Comparison of ENCODE assay signal across 17 mouse cellular contexts in genomic region chr11:22596076-22596804, GRCm38 (mm10).
"Had no signal": no experiment of that assay in that cellular context is flagged by ENCODE, and none has a peak within 500 bp of the region (broad histone marks: within the 10 kb centered on the region; RNA-seq: fewer than 3 reads in every experiment).

No protein-coding gene starts in this region.

- DNase-seq: kidney, adult 9 months; kidney, postnatal 36 days; liver; liver, embryonic 13.5 days; liver, postnatal 0 days; lung, postnatal 14 days; midbrain, embryonic 14.5 days; retina, postnatal 1 day; right cerebral cortex, postnatal 4 days; spleen, adult 18-20 months; thymus, adult 2 months; thymus, postnatal 25 days had no signal

- H3K27me3 ChIP-seq: limb, embryonic 12.5 days; liver, embryonic 13.5 days; lung, embryonic 15.5 days; neural tube, embryonic 15.5 days; stomach, embryonic 15.5 days had no signal

- H3K36me3 ChIP-seq: limb, embryonic 12.5 days; liver, embryonic 13.5 days; lung, embryonic 15.5 days; midbrain, embryonic 10.5 days; neural tube, embryonic 15.5 days; stomach, embryonic 15.5 days had no signal
